Mouse (Mus musculus): ENCODE data around the gene Cdkn2aipnl.

The Cdkn2aipnl gene

DNA sequence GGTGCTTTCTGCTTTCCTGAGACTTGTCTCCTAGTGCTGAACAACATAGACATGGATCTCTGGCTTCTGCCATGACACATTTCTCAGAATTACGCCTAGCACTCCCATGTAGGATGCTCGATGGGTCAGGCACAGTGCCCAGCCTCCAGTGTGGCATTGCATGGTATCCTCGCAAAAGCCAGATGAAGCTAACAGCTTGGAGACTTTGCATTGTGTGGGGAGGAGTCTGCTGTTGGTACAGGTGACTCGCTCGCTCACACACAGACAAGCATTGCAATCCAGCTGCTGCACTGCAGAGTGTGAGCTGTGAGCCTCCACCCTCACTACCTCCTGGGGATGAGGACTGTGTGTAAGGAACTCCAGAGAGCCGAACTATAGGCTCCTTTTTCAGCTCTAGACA, 21.3 kb upstream of the Cdkn2aipnl start:
- no peak for DNase-seq (ENCODE audit: low read depth, low spot score)

GRCm38 (mm10) chr11:51949155-51949840, 18.2 kb upstream of the Cdkn2aipnl start:
- DNase-seq (ENCODE audit: low read depth, low spot score), result peak; percentile 39

DNA sequence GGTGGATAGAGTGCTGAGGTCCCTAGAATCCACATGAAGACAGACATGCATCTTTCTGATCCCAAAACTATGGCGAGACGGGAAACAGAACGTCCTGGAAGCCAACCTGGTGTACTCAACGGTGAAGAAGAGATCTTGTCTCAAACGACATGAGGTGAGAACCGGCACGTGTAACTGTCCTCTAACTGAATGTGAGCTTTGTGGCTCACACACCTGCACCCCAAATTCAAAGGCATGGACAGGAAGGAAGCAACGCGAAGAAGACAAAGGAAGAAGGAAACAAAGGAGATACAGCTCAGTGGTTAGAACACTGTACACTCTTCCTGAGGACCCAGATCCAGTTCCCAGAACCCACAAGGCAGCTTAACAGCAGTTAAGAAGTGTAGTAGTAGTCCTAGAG, 17.5 kb upstream of the Cdkn2aipnl start:
- peak; percentile 29 for DNase-seq (ENCODE audit: low read depth, low spot score)

- DNase-seq (ENCODE audit: low read depth, low spot score), result no peak
These were observed 15.5 kb upstream of the Cdkn2aipnl start for GRCm38 (mm10) chr11:51951861-51952420.

GRCm38 (mm10) chr11:51956112-51956511, 11.3 kb upstream of the Cdkn2aipnl start:
- DNase-seq (ENCODE audit: low read depth, low spot score), result no peak

DNA sequence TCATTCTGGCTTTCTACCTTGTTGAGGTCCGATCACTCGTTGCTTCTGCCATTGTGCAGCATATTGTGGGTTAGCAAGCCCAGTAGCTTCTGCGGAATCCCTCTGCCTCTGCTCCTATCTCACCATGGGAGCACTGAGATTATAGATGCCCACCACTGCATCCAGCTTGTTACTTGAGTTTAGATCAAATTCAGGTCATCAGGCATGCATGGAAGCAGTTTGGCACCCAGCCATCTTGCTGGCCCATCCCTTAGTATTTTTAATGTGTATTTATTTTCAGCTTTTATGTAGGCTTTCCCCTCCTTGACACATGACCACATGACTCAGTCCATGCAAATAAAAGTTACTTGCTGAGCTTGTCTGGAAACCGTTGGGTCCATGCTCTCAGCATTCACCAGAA, 9.7 kb upstream of the Cdkn2aipnl start:
- no peak for DNase-seq (ENCODE audit: low read depth, low spot score)

GRCm38 (mm10) chr11:51959511-51959910, 8.0 kb upstream of the Cdkn2aipnl start:
- DNase-seq (ENCODE audit: low read depth, low spot score), result no peak

DNA sequence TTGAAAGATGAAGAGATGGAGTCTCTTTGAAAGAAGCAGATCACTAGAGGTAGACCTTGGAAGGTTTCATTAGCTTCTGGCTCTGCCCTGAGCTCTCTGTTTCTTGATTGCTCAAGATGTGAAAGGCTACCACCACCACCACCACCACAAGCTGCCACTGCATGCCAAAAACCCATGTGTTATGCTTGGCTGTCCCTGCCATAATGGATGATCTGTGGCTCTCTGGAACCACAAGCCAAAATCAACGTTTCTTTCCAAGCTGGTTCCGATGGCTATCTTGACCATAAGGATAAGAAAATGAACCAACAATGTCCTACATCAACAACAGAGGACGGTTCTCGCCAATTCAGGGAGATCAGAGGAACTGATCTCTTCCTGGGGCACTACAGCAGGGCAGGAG, 7.4 kb upstream of the Cdkn2aipnl start:
- no peak for DNase-seq (ENCODE audit: low read depth, low spot score)

DNA sequence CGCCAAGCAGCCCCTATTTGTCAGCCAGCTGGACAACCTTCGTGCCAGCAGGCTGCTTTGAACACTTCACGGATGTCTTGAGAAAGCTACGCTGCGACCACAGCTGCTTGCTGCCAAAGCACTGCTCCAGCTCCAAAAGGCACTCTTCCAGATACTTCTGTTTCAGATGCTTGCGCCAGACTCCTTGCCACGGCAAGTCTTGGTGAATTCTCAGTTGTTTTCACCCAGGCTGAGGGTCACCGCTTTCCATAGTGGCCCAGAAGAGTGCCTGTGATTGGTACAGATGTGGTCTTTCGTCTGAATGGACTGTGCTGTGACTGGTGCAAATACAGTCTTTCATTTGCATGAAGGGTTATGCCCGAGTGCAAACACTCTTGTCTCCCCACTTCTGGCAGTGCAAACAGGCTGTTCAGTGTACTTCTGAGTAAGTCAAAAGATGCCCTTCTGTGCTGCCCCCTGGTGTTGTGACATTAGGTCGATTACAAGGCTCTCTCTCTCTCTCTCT, 6.4 kb upstream of the Cdkn2aipnl start:
- DNase-seq (ENCODE audit: low read depth, low spot score), result no peak

DNA sequence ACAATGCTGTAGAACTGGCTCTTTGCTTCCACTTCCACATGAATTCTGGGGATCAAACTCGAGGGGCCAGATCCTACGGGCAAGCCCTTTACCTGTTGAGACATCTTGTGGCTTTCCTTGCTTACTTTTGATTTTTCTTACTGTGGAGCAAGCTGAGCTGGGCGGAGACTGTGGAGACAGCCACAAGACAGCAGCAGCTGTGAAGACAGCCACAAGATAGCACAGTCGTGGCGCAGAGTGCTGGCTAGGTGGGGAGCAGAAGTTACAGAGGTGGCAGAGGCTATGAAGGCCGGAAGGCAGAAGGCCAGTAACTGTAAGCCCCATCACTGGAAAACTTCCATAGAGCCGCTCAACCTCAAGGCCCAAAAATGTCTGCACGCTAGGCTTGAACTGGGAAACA, 5.7 kb upstream of the Cdkn2aipnl start:
- peak; percentile 38 for DNase-seq (ENCODE audit: low read depth, low spot score)

GRCm38 (mm10) chr11:51962277-51962676, 5.2 kb upstream of the Cdkn2aipnl start:
- no peak for DNase-seq (ENCODE audit: low read depth, low spot score)

DNA sequence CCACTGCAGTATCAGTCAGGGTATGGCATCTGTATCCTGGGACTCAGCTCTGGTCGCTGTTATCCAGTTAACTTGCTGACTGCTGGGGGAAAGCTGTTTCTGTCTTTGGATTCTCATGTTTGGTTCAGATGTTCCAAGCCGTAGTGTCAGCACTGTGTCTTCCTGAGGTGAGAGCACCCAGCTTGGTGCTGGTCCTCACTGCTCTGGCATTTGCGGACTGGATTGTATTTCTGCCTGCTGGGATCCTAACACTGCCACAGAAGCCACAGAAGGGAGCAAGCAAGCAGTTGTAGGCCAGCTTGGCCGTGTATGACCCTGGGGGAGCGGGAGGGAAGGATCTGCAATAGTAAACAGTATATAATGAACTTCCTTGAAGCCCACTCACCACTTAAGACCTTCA, 810 bp upstream of the Cdkn2aipnl start:
- no peak for DNase-seq (ENCODE audit: low read depth, low spot score)

GRCm38 (mm10) chr11:51968896-51969295, 1.4 kb downstream of the Cdkn2aipnl start:
- DNase-seq (ENCODE audit: low read depth, low spot score), result peak; percentile 85

DNA sequence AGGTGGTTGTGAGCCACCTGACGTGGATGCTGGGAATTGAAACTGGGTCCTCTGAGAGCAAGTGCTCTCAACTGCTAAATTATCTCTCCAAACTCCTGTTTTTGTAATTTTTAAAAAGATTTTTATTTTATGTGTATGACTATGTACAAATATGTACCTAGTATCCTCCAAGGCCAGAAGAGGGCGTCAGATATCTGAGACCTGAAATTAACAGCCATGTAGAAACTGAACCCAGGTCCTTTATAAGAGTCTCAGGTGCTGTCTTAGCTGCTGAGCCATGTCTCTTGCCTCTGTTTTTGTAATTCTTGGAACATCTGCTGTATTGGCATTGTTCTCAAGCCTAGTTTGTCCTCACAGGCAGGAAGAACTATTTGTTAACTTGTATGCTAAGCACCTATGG, 2.0 kb downstream of the Cdkn2aipnl start:
- DNase-seq (ENCODE audit: low read depth, low spot score), result peak; percentile 24

DNA sequence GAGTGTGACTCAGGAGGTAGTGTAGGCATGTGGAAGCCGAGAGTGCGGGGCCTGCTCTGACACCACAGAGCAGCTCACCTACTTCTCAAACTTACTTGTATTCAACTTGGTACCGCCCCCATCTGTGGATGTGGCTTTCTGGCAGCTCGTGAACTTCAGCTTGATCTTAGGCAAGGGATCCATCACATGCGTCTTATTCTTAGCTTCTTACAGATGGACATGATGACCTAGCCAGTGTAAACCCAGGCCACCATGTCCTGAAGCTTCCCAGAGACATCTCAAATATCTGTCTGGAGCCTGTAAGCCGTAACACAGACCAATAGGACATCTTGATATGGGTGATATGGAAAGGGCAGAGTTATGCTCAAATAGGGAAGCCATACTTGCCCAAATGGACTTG, 4.2 kb downstream of the Cdkn2aipnl start:
- no peak for DNase-seq (ENCODE audit: low read depth, low spot score)

GRCm38 (mm10) chr11:51999611-52000289, 32.3 kb downstream of the Cdkn2aipnl start:
- DNase-seq (ENCODE audit: low read depth, low spot score), result no peak

DNA sequence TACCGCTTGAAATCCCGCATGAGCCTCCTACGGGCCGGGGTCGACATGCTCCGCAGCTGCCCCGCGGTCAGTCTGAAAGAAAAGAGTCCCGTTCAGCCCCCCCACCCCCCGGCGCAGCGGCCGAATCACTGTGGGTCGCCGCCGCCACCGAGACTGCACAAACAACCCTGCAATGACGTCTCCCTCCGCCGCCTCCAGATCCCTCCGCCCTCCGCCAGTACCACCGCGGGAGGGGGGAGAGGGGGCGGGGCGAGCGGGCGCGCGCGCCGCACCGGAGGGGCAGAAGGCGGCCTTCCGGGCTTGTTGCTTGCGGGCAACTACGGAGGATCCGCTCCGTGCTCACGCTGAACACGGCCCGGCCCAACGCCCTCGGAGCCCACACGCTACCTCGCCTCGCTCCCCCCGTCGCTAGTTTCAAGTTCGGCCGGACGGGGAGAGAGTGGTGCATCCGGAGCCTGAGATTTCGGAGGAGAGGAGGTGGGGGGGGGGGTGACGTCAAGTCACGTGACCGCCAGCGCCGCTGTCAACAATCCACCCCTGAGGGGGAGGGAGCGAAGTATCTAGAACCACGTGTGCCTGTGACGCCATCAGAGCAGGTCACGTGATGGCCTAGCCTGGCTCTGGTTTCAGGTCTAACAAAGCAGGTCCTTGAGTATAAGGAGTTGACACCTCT, 33.0 kb downstream of the Cdkn2aipnl start, which contains the start of gene Ube2b:
Gene Ube2b, minus strand, starts transcription at position 473 of the 673 bp plus-strand sequence.
- peak; percentile 100 for DNase-seq (ENCODE audit: low read depth, low spot score)

- DNase-seq (ENCODE audit: low read depth, low spot score), result no peak
These were observed 33.9 kb downstream of the Cdkn2aipnl start for GRCm38 (mm10) chr11:52001341-52001740.

DNA sequence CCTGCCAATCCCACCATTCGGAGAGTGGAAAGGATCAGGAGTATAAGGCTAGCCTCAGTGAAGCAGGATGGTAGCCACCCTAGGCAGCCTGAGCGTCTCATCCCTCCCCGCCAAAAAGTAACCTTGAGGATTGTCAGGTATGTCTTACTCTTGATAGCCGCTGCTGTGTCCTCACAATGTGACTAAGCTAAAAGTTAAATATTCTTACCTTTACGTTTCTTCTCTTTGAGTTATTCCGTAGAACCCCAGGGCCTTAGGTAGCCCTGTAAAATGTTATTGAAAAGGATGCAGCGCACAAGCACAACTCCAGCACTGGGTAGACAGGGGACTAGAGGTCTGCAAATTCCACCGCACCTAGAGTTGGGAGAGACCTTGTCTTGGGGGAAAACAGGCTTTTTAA, 34.4 kb downstream of the Cdkn2aipnl start:
- no peak for DNase-seq (ENCODE audit: low read depth, low spot score)

DNA sequence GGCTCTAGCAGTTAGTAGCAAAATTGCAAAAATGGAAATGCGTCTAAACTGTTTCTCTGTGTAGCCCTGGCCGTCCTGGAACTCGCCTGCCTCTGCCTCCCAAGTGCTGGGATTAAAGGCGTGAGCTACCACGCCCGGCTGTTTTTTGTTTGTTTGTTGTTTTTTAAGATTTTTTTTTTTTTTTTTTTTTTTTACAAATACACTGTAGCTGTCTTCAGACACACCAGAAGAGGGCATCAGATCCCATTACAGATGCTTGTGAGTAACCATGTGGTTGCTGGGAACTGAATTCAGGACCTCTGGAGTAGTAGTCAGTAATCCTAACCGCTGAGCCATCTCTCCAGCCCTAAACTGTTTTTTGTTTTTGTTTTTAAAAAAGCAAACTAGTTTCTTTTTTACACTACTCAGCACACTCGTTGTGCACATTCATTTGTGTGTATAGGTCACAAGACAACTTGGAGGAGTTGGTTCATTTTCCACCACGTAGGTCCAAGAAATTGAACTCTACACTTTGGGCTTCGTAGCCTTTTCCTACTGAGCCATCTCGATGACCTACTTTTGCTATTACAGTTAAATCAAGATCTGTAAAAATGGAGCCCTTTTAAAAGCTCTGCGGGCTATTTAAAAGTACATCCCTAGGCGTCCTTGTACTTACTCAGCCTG, 35.5 kb downstream of the Cdkn2aipnl start:
- DNase-seq (ENCODE audit: low read depth, low spot score), result peak; percentile 38

GRCm38 (mm10) chr11:52003505-52003771, 36.0 kb downstream of the Cdkn2aipnl start:
- no peak for DNase-seq (ENCODE audit: low read depth, low spot score)

All from CD4-positive helper T cell, adult 2 months (primary cell).